Mouse (Mus musculus): Measurements from ENCODE around the gene Ston1. TPM values are rescaled to one million over a fixed set of nuclear protein-coding genes. Genes with fewer than 3 reads are reported as not detected.

The Ston1 gene
- 2.2 and 2.6 TPM in 2 replicates for polyA plus RNA-seq (2015; fragmentation: Nextera tagmentation; extraction: Ambion mirVana)

GRCm38 (mm10) chr17:88597222-88598055, at the start of gene Ston1:
Gene Ston1, plus strand, starts transcription at chr17:88597684.

GRCm38 (mm10) chr17:88668452-88668851, 71.0 kb downstream of the Ston1 start, which contains the start of gene Gtf2a1l:
Gene Gtf2a1l, plus strand, starts transcription at chr17:88668660.

Other genes with a start within 250 kb of the Ston1 start
- gene Foxn2, start 157.0 kb upstream of the Ston1 start, polyA plus RNA-seq (2015; fragmentation: Nextera tagmentation; extraction: Ambion mirVana), result 9.6 and 11.6 TPM in 2 replicates
- gene Ppp1r21, start 67.6 kb upstream of the Ston1 start, polyA plus RNA-seq (2015; fragmentation: Nextera tagmentation; extraction: Ambion mirVana), result 7.8 and 8.6 TPM in 2 replicates
- not detected in 2 replicates for gene Gtf2a1l, start 71.0 kb downstream of the Ston1 start, polyA plus RNA-seq (2015; fragmentation: Nextera tagmentation; extraction: Ambion mirVana)
- gene Lhcgr, start 194.3 kb downstream of the Ston1 start, polyA plus RNA-seq (2015; fragmentation: Nextera tagmentation; extraction: Ambion mirVana), result 0.03 TPM in 1 of 2 replicates, not detected in the other

Measured in skeletal muscle tissue, postnatal 0 days (tissue).